Mouse (Mus musculus): ENCODE measurements around the gene Timp2. TPM values are rescaled to one million over a fixed set of nuclear protein-coding genes. Genes with fewer than 3 reads are reported as not detected.

Gene Timp2
- total and polyA plus RNA-seq, 3 experiments, result not detected

DNA sequence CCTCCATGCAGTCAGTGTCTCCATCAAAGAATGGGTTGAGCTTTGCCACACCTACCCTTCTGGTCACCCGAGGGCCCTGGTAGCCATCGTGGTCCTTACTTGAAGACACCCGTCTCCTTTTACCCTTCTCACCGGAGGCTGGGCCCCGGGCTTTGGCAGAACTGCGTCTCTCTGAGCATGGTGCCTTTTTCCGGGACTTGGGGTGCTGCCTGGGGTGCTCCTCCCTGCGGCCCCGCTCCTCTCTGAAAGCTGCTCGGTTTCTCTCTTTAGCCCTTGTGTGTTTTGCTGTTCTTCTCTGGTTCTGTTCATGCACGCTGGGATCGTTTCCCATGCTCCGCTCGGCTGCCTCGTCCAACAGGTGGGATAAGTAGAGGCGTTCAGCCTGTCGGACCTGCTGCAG, 22.1 kb downstream of the Timp2 start:
- no peaks in the 10 kb centered on the region for H3K4me1 ChIP-seq (ENCODE audit: insufficient read depth, low read depth, low read length)
- H3K36me3 ChIP-seq (replicated peaks), result no peaks in the 10 kb centered on the region
- TF ChIP-seq CTCF (IDR thresholded peaks at IDR 0.05; ENCODE audit: low read depth, low read length) (no peak), TAL1 (conservative IDR thresholded peaks at IDR 0.05; ENCODE audit: low read depth, low read length) (no peak), GATA2 (IDR thresholded peaks at IDR 0.05; ENCODE audit: borderline replicate concordance, low read depth, low read length) (no peak), POLR2AphosphoS5 (IDR thresholded peaks at IDR 0.05; ENCODE audit: insufficient replicate concordance, low read depth, low read length) (no peak), GATA1 (IDR thresholded peaks at IDR 0.05; ENCODE audit: borderline replicate concordance, low read length) (no peak)
- H3K4me3 ChIP-seq (ENCODE audit: low read depth, low read length), result no peak overlapping the region
- H3K9me3 ChIP-seq (replicated peaks), result no peaks in the 10 kb centered on the region
- DNase-seq (ENCODE audit: low spot score), result no peak
- ATAC-seq (ENCODE audit: extremely low read depth, insufficient number of reproducible peaks, low FRiP score, poor library complexity, severe bottlenecking), result no peak
- H3K27me3 ChIP-seq (ENCODE audit: insufficient read depth, low read length), result no peaks in the 10 kb centered on the region; the same call in none of the 2 replicates

DNA sequence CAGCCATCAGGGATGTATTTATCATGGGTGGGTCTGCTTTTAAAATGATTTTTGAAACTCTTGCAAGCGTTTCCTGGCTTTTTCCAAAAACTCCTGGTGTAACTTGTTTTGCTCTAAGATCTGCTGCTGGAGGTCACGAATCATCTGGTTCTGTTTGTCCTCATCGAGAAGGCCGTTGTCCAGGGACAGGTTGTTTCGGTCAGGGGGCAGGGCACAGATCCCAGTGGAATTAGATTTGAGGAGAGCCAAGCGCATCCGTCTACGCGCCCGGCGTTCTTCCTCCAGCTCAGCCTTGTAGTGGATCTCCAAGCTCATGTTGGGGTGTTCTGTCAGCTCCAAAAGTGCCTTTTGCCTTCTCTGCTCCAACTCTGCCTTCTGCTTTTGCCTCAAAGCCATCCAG, 23.2 kb downstream of the Timp2 start:
- Histone ChIP-seq H3K9me3 (replicated peaks) (no peaks in the 10 kb centered on the region), H3K27me3 (ENCODE audit: insufficient read depth, low read length) (no peaks in the 10 kb centered on the region; the same call in none of the 2 replicates), H3K36me3 (replicated peaks) (no peaks in the 10 kb centered on the region), H3K4me3 (ENCODE audit: low read depth, low read length) (no peak overlapping the region), H3K4me1 (ENCODE audit: insufficient read depth, low read depth, low read length) (no peaks in the 10 kb centered on the region)
- TF ChIP-seq TAL1 (conservative IDR thresholded peaks at IDR 0.05; ENCODE audit: low read depth, low read length) (no peak), GATA2 (IDR thresholded peaks at IDR 0.05; ENCODE audit: borderline replicate concordance, low read depth, low read length) (no peak), GATA1 (IDR thresholded peaks at IDR 0.05; ENCODE audit: borderline replicate concordance, low read length) (no peak)
- ATAC-seq (ENCODE audit: extremely low read depth, insufficient number of reproducible peaks, low FRiP score, poor library complexity, severe bottlenecking) (no peak), DNase-seq (ENCODE audit: low spot score) (no peak)

DNA sequence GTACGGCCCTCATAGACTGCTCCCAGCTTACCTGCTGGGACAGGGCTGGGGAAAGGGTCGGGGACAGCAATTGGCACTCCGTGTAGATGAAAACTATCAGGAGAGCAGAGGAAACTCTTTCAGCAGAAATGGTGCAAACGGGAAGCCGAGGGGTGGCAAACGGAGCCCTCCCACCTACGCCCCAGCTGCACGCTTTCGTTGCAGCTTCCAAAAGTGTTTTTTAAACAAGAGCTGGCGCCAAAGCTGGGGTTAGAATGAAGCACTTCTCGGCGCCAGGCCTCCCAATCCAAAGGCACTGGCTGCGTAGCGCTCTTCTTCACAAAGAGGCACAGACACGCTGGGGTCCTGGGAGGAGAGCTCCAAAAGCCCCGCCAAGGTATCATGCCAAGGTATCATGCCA, 24.8 kb downstream of the Timp2 start:
- no peak for TF ChIP-seq TAL1 (conservative IDR thresholded peaks at IDR 0.05; ENCODE audit: low read depth, low read length)
- TF ChIP-seq GATA2 (IDR thresholded peaks at IDR 0.05; ENCODE audit: borderline replicate concordance, low read depth, low read length), result no peak
- TF ChIP-seq CTCF (IDR thresholded peaks at IDR 0.05; ENCODE audit: low read depth, low read length), result no peak
- TF ChIP-seq POLR2AphosphoS5 (IDR thresholded peaks at IDR 0.05; ENCODE audit: insufficient replicate concordance, low read depth, low read length), result no peak
- no peak for TF ChIP-seq GATA1 (IDR thresholded peaks at IDR 0.05; ENCODE audit: borderline replicate concordance, low read length)
- Histone ChIP-seq H3K9me3 (replicated peaks) (no peaks in the 10 kb centered on the region), H3K36me3 (replicated peaks) (no peaks in the 10 kb centered on the region), H3K27me3 (ENCODE audit: insufficient read depth, low read length) (no peaks in the 10 kb centered on the region; the same call in none of the 2 replicates), H3K4me3 (ENCODE audit: low read depth, low read length) (no peak overlapping the region), H3K4me1 (ENCODE audit: insufficient read depth, low read depth, low read length) (no peaks in the 10 kb centered on the region)
- ATAC-seq (ENCODE audit: extremely low read depth, insufficient number of reproducible peaks, low FRiP score, poor library complexity, severe bottlenecking) (no peak), DNase-seq (ENCODE audit: low spot score) (no peak)

DNA sequence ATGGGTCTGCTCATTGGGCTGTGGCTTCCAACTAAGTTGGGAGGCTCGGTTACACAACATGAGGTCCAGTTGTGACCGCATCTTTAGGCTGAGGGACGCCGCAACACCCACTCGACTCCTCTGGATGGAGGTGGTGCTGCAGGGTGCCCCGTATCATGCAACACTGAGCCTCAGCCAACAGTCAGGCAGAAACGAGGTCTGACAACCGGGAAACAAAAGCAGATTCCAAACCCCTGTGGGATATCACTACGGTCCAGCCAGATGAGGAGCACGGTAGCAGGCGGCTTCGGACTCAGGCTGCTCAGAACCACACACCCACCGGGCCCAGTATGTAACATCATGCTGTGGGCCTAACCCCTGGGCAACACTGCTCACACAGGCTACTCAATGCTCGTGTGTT, 25.2 kb downstream of the Timp2 start:
- TF ChIP-seq GATA2 (IDR thresholded peaks at IDR 0.05; ENCODE audit: borderline replicate concordance, low read depth, low read length) (no peak), TAL1 (conservative IDR thresholded peaks at IDR 0.05; ENCODE audit: low read depth, low read length) (no peak), CTCF (IDR thresholded peaks at IDR 0.05; ENCODE audit: low read depth, low read length) (no peak), POLR2AphosphoS5 (IDR thresholded peaks at IDR 0.05; ENCODE audit: insufficient replicate concordance, low read depth, low read length) (no peak), GATA1 (IDR thresholded peaks at IDR 0.05; ENCODE audit: borderline replicate concordance, low read length) (no peak)
- ATAC-seq (ENCODE audit: extremely low read depth, insufficient number of reproducible peaks, low FRiP score, poor library complexity, severe bottlenecking), result no peak
- H3K27me3 ChIP-seq (ENCODE audit: insufficient read depth, low read length), result no peaks in the 10 kb centered on the region; the same call in none of the 2 replicates
- no peaks in the 10 kb centered on the region for H3K36me3 ChIP-seq (replicated peaks)
- H3K9me3 ChIP-seq (replicated peaks), result no peaks in the 10 kb centered on the region
- DNase-seq (ENCODE audit: low spot score), result no peak
- no peaks in the 10 kb centered on the region for H3K4me1 ChIP-seq (ENCODE audit: insufficient read depth, low read depth, low read length)
- no peak overlapping the region for H3K4me3 ChIP-seq (ENCODE audit: low read depth, low read length)

DNA sequence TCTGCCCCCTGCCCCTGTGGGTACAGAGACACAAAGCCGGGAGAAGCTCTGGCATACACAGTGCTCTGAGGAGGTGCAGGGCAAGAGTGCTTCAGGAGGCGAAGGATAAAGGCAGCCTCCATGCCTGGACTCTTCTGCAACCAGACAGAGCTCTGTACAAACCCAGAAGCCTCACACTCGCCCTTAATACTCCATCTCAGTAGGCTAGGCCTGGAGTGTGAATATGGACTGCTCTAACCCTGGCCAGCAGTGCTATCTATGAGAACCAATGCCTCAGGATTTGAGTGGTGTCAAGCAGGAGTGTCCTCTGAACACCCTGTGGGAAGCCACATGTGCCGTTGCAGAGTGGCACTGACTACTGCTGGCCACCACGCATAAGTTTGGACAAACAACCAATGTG, 26.6 kb downstream of the Timp2 start:
- ATAC-seq (ENCODE audit: extremely low read depth, insufficient number of reproducible peaks, low FRiP score, poor library complexity, severe bottlenecking) (no peak), DNase-seq (ENCODE audit: low spot score) (no peak)
- Histone ChIP-seq H3K9me3 (replicated peaks) (no peaks in the 10 kb centered on the region), H3K4me1 (ENCODE audit: insufficient read depth, low read depth, low read length) (no peaks in the 10 kb centered on the region), H3K4me3 (ENCODE audit: low read depth, low read length) (no peak overlapping the region), H3K27me3 (ENCODE audit: insufficient read depth, low read length) (no peaks in the 10 kb centered on the region; the same call in 1 of the 2 replicates), H3K36me3 (replicated peaks) (no peaks in the 10 kb centered on the region)
- no peak for TF ChIP-seq CTCF (IDR thresholded peaks at IDR 0.05; ENCODE audit: low read depth, low read length)
- no peak for TF ChIP-seq TAL1 (conservative IDR thresholded peaks at IDR 0.05; ENCODE audit: low read depth, low read length)
- no peak for TF ChIP-seq GATA1 (IDR thresholded peaks at IDR 0.05; ENCODE audit: borderline replicate concordance, low read length)
- no peak for TF ChIP-seq GATA2 (IDR thresholded peaks at IDR 0.05; ENCODE audit: borderline replicate concordance, low read depth, low read length)
- TF ChIP-seq POLR2AphosphoS5 (IDR thresholded peaks at IDR 0.05; ENCODE audit: insufficient replicate concordance, low read depth, low read length), result no peak

DNA sequence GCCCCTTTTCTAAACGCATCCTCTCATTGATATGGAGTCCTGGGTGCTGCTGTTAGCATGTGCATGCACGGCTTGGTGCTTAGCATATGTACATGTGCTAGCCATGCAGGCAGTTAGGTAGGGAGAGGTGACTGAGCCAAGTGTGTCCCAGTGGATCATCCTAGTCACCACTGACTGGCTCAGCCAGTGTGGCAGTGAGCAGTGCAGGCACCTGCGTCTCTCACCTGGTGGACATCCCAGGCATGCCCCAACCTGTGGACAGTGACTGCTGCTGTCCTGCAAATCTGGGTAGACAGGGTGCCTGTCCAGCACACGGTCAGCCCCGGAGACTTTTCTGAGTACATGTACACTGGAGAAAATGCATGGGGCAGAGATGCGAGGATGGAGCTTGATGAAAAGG, 27.0 kb downstream of the Timp2 start:
- no peaks in the 10 kb centered on the region for H3K36me3 ChIP-seq (replicated peaks)
- H3K27me3 ChIP-seq (ENCODE audit: insufficient read depth, low read length), result no peaks in the 10 kb centered on the region; the same call in 1 of the 2 replicates
- H3K4me1 ChIP-seq (ENCODE audit: insufficient read depth, low read depth, low read length), result no peaks in the 10 kb centered on the region
- H3K4me3 ChIP-seq (ENCODE audit: low read depth, low read length), result no peak overlapping the region
- DNase-seq (ENCODE audit: low spot score), result no peak
- no peak for TF ChIP-seq GATA2 (IDR thresholded peaks at IDR 0.05; ENCODE audit: borderline replicate concordance, low read depth, low read length)
- TF ChIP-seq TAL1 (conservative IDR thresholded peaks at IDR 0.05; ENCODE audit: low read depth, low read length), result no peak
- TF ChIP-seq CTCF (IDR thresholded peaks at IDR 0.05; ENCODE audit: low read depth, low read length), result no peak
- TF ChIP-seq GATA1 (IDR thresholded peaks at IDR 0.05; ENCODE audit: borderline replicate concordance, low read length), result no peak
- no peak for TF ChIP-seq POLR2AphosphoS5 (IDR thresholded peaks at IDR 0.05; ENCODE audit: insufficient replicate concordance, low read depth, low read length)
- no peaks in the 10 kb centered on the region for H3K9me3 ChIP-seq (replicated peaks)
- ATAC-seq (ENCODE audit: extremely low read depth, insufficient number of reproducible peaks, low FRiP score, poor library complexity, severe bottlenecking), result no peak

Data from G1E (cell line).